Mouse (Mus musculus): ENCODE results near the gene Patj. TPM values are rescaled to one million over a fixed set of nuclear protein-coding genes. Genes with fewer than 3 reads are reported as not detected.

The Patj gene
- polyA plus RNA-seq, 1 experiment from 2014 or later, result 6.7 TPM

DNA sequence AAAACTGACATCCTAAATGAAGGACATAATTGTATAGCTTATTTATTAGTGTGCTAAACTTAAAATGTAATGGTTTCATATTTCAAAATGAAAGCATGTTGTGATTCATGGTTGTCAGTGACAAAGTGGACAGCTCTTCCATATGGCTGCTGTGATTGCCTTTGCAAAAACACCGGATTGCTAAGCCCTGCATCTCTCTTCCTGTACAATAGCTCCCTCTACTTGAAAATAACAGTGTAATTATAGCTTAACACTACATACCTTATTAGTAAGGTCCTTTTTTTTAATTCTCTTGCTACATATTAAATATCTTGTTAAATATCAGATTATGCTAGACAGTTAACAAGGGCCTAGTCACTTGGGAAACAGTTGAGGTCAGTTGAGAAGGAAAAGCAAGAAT, 93.8 kb downstream of the Patj start:
- Histone ChIP-seq H3K4me3 (no peak overlapping the region), H3K9ac (no peak overlapping the region), H3K27me3 (no peaks in the 10 kb centered on the region), H3K4me2 (no peak overlapping the region), H3K9me3 (no peaks in the 10 kb centered on the region), H3K36me3 (no peaks in the 10 kb centered on the region), H3K27ac (no peak overlapping the region), H3K4me1 (replicated peaks) (no peaks in the 10 kb centered on the region)
- WGBS, result 57% methylated on average over 1 of the region's 1 CpGs
- ATAC-seq (ENCODE audit: low FRiP score), result no peak

DNA sequence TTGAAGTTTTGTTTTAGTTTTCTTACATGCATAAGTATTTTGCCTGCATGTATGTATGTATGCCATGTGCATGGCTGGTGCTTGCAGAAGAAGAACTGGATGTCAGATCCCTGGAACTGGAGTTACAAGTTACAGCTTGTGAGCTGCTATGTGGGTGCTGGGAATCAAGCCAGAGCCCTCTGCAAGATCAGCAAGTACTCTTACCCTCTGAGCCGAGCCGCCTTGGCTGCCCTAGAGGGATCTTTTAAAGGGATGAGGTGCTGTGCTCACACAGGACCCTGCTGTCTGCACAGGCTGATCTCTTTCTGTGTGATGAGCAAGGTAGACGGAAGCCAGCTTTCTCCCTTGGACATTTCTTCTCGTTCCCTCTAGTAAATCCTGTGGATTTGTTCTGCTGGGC, 102.8 kb downstream of the Patj start:
- Histone ChIP-seq H3K4me2 (no peak overlapping the region), H3K27ac (no peak overlapping the region), H3K4me1 (replicated peaks) (no peaks in the 10 kb centered on the region), H3K9ac (no peak overlapping the region), H3K27me3 (no peaks in the 10 kb centered on the region), H3K4me3 (no peak overlapping the region), H3K36me3 (peaks cover 5% of the 10 kb centered on the region; the same call in 1 of the 2 replicates), H3K9me3 (no peaks in the 10 kb centered on the region)
- 91% methylated on average over 4 of the region's 4 CpGs for WGBS
- no peak for ATAC-seq (ENCODE audit: low FRiP score)

DNA sequence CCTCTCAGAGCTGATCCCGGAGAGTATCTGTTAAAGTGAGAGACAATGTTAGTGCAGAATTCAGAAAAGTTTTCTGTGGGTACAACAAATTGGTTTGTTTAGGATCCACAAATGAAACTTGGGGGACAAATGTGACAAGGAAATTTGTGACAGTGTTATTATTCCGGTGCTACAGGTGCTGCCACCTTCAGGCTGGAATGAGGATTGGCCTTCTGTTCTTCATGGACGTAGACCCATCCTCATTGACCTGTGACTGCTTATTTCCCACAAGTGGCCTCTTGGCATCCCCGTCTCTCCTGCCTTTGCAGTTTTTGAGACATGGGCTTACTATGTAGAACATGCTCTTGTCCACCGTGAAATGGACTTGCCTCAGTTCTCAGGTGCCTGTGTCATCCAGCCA, 104.6 kb downstream of the Patj start:
- Histone ChIP-seq H3K27ac (no peak overlapping the region), H3K4me3 (no peak overlapping the region), H3K9ac (no peak overlapping the region), H3K4me1 (replicated peaks) (no peaks in the 10 kb centered on the region), H3K27me3 (no peaks in the 10 kb centered on the region), H3K36me3 (peaks cover 5% of the 10 kb centered on the region; the same call in 1 of the 2 replicates), H3K4me2 (no peak overlapping the region), H3K9me3 (no peaks in the 10 kb centered on the region)
- 73% methylated on average over 5 of the region's 5 CpGs for WGBS
- ATAC-seq (ENCODE audit: low FRiP score), result no peak

DNA sequence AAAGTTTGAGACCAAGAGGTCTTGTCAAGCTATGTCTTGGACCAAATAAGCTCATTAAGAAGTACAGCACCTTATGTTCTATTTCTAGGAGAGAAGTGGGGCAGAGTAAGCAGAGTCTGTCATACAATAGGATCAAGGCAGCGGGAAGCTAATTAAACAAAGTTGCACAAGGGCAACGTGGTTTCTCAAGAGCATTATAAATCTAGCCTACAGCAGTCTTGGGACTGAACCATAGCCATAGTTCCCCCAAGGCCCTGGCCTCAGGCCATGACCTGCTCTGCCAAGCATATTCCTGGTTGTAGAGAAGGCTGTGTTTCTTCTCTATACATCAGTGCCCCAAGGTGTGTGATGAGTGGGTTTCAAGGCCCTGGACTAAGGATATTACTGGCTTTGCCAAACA, 105.3 kb downstream of the Patj start:
- Histone ChIP-seq H3K36me3 (peaks cover 5% of the 10 kb centered on the region; the same call in 1 of the 2 replicates), H3K4me1 (replicated peaks) (no peaks in the 10 kb centered on the region), H3K4me3 (no peak overlapping the region), H3K9me3 (no peaks in the 10 kb centered on the region), H3K4me2 (no peak overlapping the region), H3K27ac (no peak overlapping the region), H3K9ac (no peak overlapping the region), H3K27me3 (no peaks in the 10 kb centered on the region)
- WGBS, result 90% methylated on average over 2 of the region's 2 CpGs
- no peak for ATAC-seq (ENCODE audit: low FRiP score)

DNA sequence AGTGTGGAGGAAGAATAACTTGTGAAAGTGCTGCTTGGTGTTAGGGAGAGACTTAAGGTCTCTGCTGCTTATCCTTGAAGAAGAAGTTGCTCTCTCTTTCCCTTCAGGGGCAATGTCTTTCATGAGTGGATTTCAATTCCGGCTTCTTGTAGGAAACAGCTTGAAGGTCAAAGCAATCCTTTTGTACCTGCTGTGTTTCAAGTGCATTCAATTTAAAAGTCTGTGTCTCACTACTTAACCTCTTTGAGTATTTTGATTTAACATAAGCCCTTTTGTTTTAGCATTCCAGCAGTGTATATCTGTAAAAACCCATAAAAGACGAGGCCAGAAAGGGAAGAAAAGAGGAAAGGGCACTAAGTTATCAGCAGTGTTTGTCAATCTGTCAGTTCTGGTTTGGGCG, 109.2 kb downstream of the Patj start:
- Histone ChIP-seq H3K4me2 (no peak overlapping the region), H3K9ac (no peak overlapping the region), H3K9me3 (no peaks in the 10 kb centered on the region), H3K4me1 (replicated peaks) (0 out of 2 replicates have a peak, but pooled peaks cover 4% of the 10 kb centered on the region), H3K4me3 (no peak overlapping the region), H3K36me3 (peaks cover 3% of the 10 kb centered on the region; the same call in 1 of the 2 replicates), H3K27ac (no peak overlapping the region), H3K27me3 (no peaks in the 10 kb centered on the region)
- WGBS, result 74% methylated on average over 3 of the region's 3 CpGs
- no peak for ATAC-seq (ENCODE audit: low FRiP score)

DNA sequence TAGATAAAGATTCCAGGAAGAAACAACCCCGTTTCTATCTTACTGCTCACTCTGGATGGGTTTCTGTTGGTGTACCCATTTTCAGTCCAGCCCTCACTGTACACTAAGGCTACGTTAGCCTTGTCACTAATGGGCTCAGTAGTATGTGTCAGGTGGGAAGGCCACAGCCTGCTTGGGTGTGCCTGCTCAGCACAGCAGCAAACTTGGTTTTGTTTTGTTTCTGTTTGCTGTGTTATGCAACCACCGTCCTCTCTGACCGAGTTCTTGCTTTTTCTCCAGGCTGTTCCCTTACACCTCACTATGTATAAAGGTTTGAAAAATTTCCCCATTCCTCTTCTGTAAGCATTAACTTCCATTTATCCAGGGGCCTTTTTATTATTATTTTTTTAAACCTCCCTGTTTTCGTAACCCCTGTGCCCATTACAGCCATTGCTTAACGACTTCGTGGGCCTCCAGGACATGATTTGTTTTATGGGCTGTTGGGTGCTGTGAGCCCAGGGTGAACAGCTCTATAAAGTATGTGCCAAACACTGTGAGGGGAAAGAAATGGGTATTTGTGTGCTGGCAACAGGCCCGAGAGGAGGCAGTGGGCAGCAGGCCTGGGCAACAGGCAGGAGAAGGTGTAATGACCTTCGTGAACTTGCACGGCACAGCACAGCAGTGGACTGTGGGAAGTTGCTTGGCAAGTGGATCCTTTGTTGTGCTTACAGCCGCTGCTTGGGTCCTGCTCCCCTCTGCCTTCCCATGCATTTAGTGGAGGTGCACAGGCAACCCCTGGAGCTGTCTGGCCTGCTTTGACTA, 113.1 kb downstream of the Patj start:
- Histone ChIP-seq H3K27ac (no peak overlapping the region), H3K9me3 (no peaks in the 10 kb centered on the region), H3K4me2 (no peak overlapping the region), H3K27me3 (no peaks in the 10 kb centered on the region), H3K9ac (no peak overlapping the region), H3K4me1 (replicated peaks) (peaks cover 8% of the 10 kb centered on the region; the same call in 1 of the 2 replicates), H3K4me3 (no peak overlapping the region), H3K36me3 (peaks cover 3% of the 10 kb centered on the region; the same call in 1 of the 2 replicates)
- 78% methylated on average over 11 of the region's 11 CpGs for WGBS
- ATAC-seq (ENCODE audit: low FRiP score), result no peak

DNA sequence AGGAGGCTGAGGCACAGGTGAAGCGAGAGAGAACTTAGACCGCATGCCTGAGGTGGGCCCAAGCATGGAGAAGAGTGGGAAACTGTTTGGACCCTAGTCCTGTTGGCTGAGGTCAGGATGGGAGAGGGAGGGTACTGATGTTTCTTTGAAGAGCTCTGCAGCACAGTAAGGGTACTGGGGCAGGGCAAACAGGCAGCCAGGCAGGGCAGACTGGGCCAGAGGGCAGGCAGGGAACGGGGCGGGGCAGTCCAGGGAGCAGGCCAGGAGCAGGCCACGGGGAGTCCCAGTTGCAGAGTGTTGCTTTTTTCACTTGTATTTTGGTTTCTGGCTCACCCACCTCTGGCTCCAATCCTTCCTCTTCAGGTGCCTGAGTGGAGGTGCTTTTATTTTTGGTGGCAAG, 114.4 kb downstream of the Patj start:
- 72% methylated on average over 5 of the region's 5 CpGs for WGBS

DNA sequence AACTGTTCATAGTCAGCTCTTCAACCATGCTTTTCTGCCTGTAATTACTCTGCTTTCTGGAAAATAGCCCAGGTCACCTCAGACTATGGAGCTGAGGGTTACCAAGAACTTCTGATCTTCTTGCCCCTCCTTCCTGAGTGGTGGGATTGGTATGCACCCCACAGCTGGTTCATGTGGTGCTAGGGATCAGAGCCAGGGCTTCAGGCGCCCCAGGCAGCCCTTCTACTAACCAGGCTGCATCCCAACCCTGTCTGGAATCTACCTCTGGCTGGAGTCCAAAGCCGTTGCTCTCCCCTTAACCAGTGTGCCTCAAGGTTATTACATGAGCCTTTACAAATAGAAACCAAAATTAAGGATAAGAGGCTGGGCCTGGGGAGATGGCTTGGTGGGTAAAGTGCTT, 115.7 kb downstream of the Patj start:
- peaks cover 8% of the 10 kb centered on the region; the same call in 1 of the 2 replicates for H3K4me1 ChIP-seq (replicated peaks)
- H3K4me3 ChIP-seq, result no peak overlapping the region
- no peaks in the 10 kb centered on the region for H3K9me3 ChIP-seq
- 62% methylated on average over 2 of the region's 2 CpGs for WGBS
- no peak overlapping the region for H3K9ac ChIP-seq
- no peak overlapping the region for H3K27ac ChIP-seq
- peaks cover 2% of the 10 kb centered on the region; the same call in 1 of the 2 replicates for H3K36me3 ChIP-seq
- H3K4me2 ChIP-seq, result no peak overlapping the region
- no peaks in the 10 kb centered on the region for H3K27me3 ChIP-seq
- 0 out of 2 replicates have a peak, but pooled peaks have one; percentile 46 for ATAC-seq (ENCODE audit: low FRiP score)

More for the DNA sequence above, 114.4 kb downstream of the Patj start:
- Histone ChIP-seq H3K27ac (no peak overlapping the region), H3K9ac (no peak overlapping the region), H3K27me3 (no peaks in the 10 kb centered on the region), H3K4me2 (no peak overlapping the region), H3K36me3 (peaks cover 3% of the 10 kb centered on the region; the same call in 1 of the 2 replicates), H3K4me1 (replicated peaks) (peaks cover 8% of the 10 kb centered on the region; the same call in 1 of the 2 replicates), H3K4me3 (no peak overlapping the region), H3K9me3 (no peaks in the 10 kb centered on the region)
- no peak for ATAC-seq (ENCODE audit: low FRiP score)

DNA sequence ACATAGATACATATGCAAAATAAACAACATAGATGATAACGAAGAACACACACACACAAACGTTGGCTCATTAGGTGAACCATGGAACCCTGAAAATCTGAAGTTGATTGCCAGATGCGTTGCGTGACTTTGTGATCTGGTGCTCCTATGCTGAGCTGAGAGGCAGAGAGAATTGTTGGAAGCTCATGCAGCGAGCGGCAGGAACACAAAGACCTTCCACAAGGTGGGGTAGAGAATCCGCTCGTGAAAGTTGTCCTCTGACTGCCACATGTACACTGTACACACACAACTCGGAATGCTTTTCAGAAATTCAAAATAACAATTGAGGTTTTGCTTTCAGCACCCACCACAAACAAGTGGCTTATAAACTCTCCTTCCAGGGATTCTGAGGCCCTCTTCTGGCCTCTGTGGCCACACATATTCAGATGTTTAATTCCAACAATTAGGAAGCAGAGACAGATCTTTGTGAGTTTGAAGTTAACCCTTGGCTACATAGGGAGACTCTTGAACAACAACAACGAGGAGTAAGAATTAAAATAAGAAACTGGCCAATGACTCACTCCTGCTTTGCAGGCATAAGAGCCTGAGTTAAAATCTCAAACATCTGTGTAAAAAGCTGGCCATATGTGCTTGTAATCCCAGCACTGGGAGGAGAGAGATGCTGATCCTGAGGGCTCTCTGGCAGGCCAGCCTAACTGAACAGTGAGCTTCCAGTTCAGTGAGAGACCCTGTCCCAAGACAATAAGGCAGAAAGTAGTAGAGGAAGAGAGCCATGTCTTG, 116.6 kb downstream of the Patj start:
- Histone ChIP-seq H3K4me3 (no peak overlapping the region), H3K27me3 (no peaks in the 10 kb centered on the region), H3K9me3 (no peaks in the 10 kb centered on the region), H3K9ac (no peak overlapping the region), H3K27ac (no peak overlapping the region), H3K4me1 (replicated peaks) (peaks cover 8% of the 10 kb centered on the region; the same call in 1 of the 2 replicates), H3K36me3 (no peaks in the 10 kb centered on the region), H3K4me2 (no peak overlapping the region)
- ATAC-seq (ENCODE audit: low FRiP score), result no peak
- 86% methylated on average over 10 of the region's 10 CpGs for WGBS

DNA sequence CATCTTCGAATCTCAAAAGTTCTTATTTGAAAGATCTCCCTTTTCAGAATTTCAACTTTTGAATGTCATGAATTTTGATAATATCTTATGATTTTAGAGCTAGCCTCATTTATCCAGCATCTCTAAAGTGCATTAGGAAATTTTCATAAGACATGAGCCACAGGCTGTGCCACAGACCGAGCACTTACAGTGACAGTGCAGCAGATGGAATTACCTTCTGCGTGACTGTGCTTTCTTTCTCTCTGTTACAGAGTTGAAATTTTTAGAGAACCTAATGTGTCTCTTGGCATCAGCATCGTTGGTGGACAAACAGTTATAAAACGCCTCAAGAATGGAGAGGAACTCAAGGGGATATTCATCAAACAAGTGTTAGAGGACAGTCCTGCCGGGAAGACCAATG, 124.9 kb downstream of the Patj start:
- 86% methylated on average over 6 of the region's 6 CpGs for WGBS
- H3K4me2 ChIP-seq, result no peak overlapping the region
- H3K9me3 ChIP-seq, result no peaks in the 10 kb centered on the region
- H3K4me1 ChIP-seq (replicated peaks), result no peaks in the 10 kb centered on the region
- no peaks in the 10 kb centered on the region for H3K27me3 ChIP-seq
- H3K4me3 ChIP-seq, result no peak overlapping the region
- H3K9ac ChIP-seq, result no peak overlapping the region
- no peak overlapping the region for H3K27ac ChIP-seq
- ATAC-seq (ENCODE audit: low FRiP score), result no peak
- H3K36me3 ChIP-seq, result peaks cover 11% of the 10 kb centered on the region; the same call in 1 of the 2 replicates

DNA sequence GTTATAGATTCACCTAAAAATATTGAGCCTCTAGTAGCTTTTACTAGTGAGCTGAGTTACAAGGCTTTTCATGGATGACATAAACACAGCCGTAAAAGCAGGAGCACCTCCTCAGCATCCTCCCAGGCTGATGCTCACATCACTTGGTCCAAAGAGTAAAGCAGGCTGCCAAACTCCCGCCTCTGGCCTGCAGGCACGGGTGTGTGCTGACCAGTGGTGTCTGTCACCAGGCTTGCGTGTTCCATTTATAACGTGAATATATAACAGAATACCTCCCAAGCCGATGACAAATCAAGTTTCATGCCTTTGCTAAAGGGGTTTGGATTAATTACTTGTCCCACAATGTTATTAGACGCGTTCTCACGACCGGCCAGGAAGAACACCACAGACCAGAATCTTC, 128.9 kb downstream of the Patj start:
- H3K4me1 ChIP-seq (replicated peaks), result no peaks in the 10 kb centered on the region
- 90% methylated on average over 10 of the region's 10 CpGs for WGBS
- H3K27ac ChIP-seq, result no peak overlapping the region
- no peak overlapping the region for H3K4me3 ChIP-seq
- no peak overlapping the region for H3K4me2 ChIP-seq
- no peak for ATAC-seq (ENCODE audit: low FRiP score)
- no peaks in the 10 kb centered on the region for H3K27me3 ChIP-seq
- no peaks in the 10 kb centered on the region for H3K9me3 ChIP-seq
- no peak overlapping the region for H3K9ac ChIP-seq
- H3K36me3 ChIP-seq, result 0 out of 2 replicates have a peak, but pooled peaks cover 4% of the 10 kb centered on the region

DNA sequence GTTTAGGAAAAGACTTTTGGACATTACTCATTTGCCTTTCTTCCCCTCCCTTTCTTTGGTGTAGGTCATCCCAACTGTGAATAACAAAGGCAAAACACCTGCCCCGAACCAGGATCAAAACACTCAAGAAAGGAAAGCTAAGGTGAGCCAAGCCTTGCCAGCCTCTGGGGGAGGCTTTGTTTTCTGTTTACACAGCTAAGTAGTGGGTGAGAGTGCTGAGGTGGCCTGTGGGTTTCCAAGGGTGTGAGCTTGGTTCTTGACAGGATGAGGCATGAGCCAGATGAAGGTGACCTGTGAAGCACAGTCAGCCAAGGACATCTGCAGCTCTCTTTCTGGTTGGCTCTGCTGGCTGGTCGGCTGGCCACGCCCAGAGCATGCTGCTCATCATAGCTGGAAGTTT, 139.9 kb downstream of the Patj start:
- no peaks in the 10 kb centered on the region for H3K9me3 ChIP-seq
- no peak for ATAC-seq (ENCODE audit: low FRiP score)
- H3K4me3 ChIP-seq, result no peak overlapping the region
- no peak overlapping the region for H3K4me2 ChIP-seq
- 89% methylated on average over 3 of the region's 3 CpGs for WGBS
- no peaks in the 10 kb centered on the region; the same call in 1 of the 2 replicates for H3K36me3 ChIP-seq
- H3K4me1 ChIP-seq (replicated peaks), result no peaks in the 10 kb centered on the region
- no peak overlapping the region for H3K9ac ChIP-seq
- no peaks in the 10 kb centered on the region for H3K27me3 ChIP-seq
- no peak overlapping the region for H3K27ac ChIP-seq

Measured in hindbrain, embryonic 13.5 days (tissue).